Mouse (Mus musculus) spleen, embryonic (tissue): ENCODE data around the gene Mrpl38.
"Not testable (repeated sequence)": the region's sequence is repeated elsewhere in the genome, so short reads cannot be mapped to it uniquely, and the experiment has no call there.

ENCODE experiments used
- CTCF ChIA-PET: fragments of 350-600 bp; sonication (Branson Sonifier 250); formaldehyde crosslinking; loops from one replicate; lab custom pipeline; 2022; lab: Charles Lee

Gene Mrpl38

GRCm38 (mm10) chr11:116145481-116146293 is 7.0 kb upstream of the Mrpl38 start:
- CTCF ChIA-PET, result no interaction called here

DNA sequence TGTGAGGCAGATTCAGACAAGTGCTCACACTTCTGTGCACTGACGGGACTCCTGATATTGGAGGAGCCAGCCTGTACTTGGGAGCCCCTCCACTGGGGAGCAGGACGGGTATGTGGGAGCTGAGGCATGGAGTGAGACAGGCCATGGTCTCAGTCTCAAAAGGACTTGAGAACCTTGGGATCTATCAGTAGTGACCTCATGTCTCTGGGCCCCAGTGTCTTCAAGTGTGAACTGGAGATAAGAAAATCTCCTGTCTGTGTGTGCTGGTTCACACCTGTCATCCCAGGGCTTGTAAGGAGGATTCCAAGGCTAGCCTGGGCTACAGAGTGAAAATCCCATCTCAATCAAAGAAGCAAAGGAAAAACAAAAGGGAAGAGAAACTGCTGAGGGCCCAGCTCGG is 4.8 kb upstream of the Mrpl38 start:
- CTCF ChIA-PET, result no interaction called here

GRCm38 (mm10) chr11:116142211-116142991 is 3.7 kb upstream of the Mrpl38 start:
- CTCF ChIA-PET, result no interaction called here

DNA sequence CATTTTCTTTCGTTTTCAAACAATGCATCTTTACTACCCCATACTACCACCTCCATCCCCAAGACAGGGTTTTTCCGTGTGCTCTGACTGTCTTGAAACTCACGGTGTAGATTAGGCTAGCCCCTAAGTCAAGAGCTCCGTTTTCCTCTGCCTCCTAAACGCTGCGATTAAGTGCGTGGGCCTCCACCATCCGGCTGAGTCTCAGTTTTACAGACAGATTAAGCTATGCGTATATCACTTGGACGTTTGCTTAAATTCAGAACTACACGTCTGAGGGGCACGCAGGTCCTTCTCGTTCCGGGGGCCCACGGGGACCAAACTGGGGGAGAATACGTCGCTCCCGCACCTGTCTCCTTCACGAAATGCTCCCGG is 586 bp downstream of the Mrpl38 start:
- CTCF ChIA-PET, result no interaction called here

GRCm38 (mm10) chr11:116134171-116134570 is 4.5 kb downstream of the Mrpl38 start:
- CTCF ChIA-PET, result interaction anchor here (0.5 to 0.7 kb wide), 2 partner anchors 60 to 109 kb away, joined by 3 to 5 read pairs; no protein-coding TSS in a partner anchor

- CTCF ChIA-PET, result no interaction called here
These were observed 5.2 kb downstream of the Mrpl38 start for GRCm38 (mm10) chr11:116133497-116133896.

- CTCF ChIA-PET, result interaction anchor here (0.6 kb wide), 1 partner anchor 1084 kb away, joined by 3 read pairs; no protein-coding TSS in a partner anchor
These were observed 6.0 kb downstream of the Mrpl38 start for GRCm38 (mm10) chr11:116132366-116133333.

- CTCF ChIA-PET, result no interaction called here
These were observed 7.1 kb downstream of the Mrpl38 start for GRCm38 (mm10) chr11:116131349-116132170.

GRCm38 (mm10) chr11:116130488-116131205 is 8.0 kb downstream of the Mrpl38 start, which contains the start of gene Trim65:
TSS of gene Trim65 (minus strand) at chr11:116131128.
- CTCF ChIA-PET, result no interaction called here

- CTCF ChIA-PET, result no interaction called here
These were observed 8.6 kb downstream of the Mrpl38 start for GRCm38 (mm10) chr11:116129993-116130487.

DNA sequence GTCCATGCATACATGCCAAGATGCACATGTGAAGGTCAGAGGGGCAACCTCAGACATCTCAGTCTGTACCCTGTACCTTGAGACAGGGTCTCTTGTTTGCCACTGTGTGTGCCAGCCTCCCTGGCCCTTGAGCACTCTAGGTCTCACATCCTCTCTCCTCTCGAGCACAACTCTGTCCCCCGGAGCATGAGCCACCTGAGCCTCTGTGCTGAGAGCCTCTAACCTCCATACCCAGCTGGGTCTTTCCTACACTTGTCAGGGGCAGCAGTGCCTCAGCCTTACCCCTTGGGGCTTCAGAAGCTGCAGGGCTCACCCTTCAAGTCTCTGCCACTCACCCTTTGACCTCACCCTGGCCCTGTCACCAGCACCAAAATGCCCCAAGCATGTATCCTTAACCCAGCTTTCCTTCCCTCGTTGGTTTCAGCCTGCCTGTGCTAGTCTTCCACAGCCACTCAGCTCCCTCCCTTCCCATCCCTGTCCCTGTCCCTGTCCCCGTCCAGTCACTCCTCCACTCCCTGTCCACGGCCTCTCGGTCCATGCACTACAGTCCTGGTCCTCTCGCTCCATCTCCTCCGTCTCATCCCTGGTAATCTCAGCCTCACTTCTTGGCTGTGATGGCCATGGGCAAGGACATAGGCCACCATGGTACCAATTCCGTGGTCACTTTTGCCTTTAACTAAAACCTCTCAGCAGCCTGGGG is 9.4 kb downstream of the Mrpl38 start:
- CTCF ChIA-PET, result no interaction called here

DNA sequence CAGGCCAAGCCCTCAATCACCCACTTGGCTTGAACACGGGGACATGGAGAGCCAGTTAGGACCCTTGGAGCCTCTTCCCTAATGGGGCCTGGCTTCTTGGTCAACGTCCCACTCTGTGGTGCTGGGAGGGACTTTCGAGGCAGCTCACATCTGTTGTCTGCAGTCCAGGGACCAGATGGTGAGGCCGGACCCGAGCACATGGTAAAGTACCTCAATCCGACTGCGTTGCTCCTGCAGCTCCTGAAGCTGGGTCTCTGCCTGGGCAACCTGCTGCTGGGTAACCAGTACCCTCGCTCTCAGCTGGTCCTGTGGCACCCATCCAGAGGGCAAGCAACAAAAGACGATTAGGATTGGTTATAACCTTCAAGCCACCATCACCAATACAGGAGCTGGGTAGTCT is 10.7 kb downstream of the Mrpl38 start:
- CTCF ChIA-PET, result no interaction called here

DNA sequence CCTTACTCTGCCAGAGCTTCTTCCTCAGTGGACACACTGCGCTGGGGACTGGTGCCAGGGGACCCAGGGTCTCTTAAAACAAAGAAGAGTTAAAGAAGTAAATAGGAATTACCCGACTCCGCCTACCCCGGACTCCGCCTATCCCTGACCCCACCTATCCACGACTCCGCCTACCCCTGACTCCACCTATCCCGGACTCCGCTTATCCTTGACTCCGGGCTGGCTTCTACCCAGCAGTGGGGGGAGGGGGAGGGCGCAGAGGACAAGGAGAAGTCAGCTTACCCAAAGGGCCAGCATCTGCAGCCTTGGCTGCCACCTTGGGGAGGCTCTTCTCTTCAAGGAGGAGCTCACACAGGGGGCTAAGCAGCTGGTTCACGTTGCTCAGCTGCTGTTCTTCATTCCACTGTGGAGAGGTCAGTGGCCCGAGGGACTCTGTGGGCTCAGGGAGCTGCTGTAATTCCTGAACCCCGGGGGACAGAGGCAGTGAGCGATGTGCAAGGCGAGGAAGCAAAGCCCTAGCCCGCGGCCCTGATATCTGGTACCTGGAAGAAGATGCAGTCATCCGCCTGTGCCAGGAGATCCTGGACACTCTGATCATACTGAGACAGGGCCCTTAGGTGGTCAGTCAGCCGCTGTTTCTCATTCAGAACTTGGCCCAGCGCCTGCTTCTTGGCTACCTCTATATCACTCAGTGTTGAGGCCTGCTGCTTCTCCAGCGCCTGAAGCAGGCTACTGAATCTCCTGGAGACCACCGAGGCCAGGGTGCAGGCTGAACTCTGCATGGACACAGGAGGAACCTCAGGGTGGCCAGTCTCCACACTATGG is 11.3 kb downstream of the Mrpl38 start, which contains the start of gene Trim47:
Gene Trim47 (minus strand): TSS at position 55 of the 825 bp plus-strand sequence.
- CTCF ChIA-PET, result no interaction called here

DNA sequence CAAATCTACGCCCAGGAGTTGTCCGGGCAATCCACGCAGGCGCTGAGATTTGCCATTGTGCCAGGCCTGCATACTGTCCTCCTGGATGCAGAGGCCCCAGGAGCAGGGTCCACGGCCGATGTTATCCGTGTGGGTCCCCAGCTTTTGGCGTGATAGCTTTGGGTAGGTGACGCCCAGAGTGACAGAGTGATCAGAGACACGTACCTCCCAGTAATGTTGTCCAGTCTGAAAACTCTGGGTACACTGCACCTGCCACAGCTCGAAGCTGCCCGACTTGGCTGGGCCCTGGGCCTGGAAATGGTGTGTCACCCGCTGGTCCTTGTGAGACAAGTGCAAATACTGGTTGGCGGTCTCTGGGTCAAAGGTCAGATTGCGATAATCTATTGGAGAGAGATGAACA is 12.4 kb downstream of the Mrpl38 start:
- CTCF ChIA-PET, result no interaction called here

DNA sequence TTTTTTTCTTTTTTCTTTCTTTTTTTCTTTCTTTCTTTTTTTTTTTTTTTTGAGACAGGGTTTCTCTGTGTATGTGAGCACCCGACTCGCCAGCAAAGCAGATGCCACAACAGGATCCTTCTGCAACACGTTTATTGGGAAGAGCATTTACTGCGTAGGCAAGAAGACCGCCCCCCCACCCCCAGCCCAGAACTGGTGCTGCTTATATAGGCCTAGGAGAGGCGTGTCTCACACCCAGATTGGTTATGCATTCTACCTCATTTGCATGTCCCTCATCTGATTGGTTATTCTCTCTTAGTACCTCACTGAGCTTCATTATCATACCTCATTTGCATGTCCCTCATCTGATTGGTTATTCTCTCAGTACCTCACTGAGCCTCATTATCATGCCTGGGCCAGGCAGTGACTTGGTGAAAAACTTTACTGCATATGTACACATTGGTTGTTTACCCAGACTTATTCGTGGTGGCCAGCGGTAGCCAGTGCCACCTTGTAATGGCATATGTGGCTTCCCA is 16.9 kb downstream of the Mrpl38 start:
- CTCF ChIA-PET, result not testable (repeated sequence)

DNA sequence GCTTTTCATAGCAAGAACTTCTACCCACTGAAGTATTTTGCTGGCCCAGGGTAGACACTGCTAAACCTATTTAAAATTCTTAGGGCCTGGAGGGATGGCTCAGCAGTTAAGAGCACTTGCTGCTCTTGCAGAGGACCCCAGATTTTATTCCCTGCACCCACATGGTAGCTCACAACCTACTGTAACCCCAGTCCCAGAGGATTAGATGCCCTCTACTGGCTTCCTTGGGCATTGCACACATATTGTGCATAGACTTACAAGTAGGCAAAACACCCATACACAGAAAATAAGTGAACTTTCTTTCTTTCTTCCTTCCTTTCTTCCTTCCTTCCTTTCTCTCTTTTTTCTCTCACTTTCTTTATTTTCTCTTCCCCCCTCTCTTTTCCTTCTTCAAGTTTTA is 20.8 kb downstream of the Mrpl38 start:
- CTCF ChIA-PET, result interaction anchor here (0.6 kb wide), 1 partner anchor 177 kb away, joined by 7 read pairs; no protein-coding TSS in a partner anchor

DNA sequence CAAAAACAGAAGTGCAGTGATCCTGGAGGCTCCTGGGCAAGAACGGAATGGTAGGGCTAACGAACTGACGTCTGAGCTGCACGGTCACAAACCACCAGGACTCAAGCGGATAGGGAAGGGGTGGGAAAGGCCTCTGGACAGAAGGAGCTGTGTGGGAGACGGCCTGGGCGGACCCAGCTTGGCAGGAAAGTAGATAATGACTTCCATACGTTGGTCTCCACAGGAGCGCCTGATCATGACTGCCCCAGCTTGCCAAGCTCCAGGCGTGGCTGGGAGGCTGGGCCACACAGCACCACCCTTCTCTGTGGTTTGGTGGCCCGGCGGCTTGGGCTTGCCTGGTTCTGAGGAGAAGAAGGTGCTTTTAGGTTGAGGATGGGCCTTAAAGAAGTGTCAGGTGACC is 21.4 kb downstream of the Mrpl38 start:
- CTCF ChIA-PET, result no interaction called here
